Mouse (Mus musculus): Measurements from ENCODE around the gene P2ry2. TPM values are rescaled to one million over a fixed set of nuclear protein-coding genes. Genes with fewer than 3 reads are reported as not detected.

P2ry2 gene
- polyA plus RNA-seq, 1 experiment = 0.34 TPM

DNA sequence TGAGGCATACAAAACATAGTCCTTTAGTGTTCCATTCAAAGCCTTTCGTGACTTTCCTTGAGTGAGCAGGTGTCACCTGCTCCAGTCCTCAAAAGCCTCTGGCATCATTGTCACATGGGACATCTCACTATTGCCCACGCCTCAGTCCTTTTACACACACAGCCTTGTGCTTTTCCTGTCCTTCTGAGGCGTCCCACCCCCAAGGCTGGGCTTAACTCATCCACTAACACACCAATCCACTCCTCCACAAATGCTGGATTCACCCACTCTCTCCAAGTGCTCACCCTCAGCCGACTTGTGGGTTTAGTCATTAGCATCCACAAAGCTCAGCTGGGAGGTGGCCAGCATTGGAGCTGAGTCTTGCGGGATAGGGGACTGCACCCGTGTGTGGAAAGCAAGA lies 4.8 kb upstream of the P2ry2 start:
- DNase-seq (ENCODE audit: low read depth) = peak; percentile 5

DNA sequence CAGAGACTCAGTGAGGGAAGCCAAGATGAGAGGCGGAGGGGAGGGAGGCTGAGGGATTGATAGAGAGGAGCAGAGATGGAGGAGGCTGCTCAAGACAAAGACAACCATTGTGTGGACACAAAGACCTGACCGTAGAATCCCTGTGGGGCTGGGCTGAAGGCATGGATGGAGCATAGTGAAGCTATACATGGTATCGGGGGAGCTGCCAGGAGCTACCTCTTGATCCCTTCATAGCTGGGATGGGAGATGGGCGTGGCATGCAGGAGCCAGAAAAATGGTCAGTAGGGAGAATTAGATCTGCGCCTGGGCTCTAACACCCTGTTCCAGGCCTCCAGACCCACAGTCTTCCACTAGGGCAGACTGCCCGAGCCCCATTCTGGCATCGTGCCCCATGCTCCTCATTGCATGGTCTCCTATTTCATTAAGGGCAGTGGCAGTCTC lies 4.4 kb upstream of the P2ry2 start:
- TF ChIP-seq CTCF (IDR thresholded peaks at IDR 0.05; ENCODE audit: borderline replicate concordance, extremely low read depth, insufficient read depth, insufficient read length) (no peak), POLR2A (IDR thresholded peaks at IDR 0.05; ENCODE audit: borderline replicate concordance, extremely low read depth, insufficient read depth, insufficient read length, poor library complexity, severe bottlenecking) (no peak)
- DNase-seq (ENCODE audit: low read depth) = peak; percentile 58

More for the DNA sequence above, 4.8 kb upstream of the P2ry2 start:
- TF ChIP-seq POLR2A (IDR thresholded peaks at IDR 0.05; ENCODE audit: borderline replicate concordance, extremely low read depth, insufficient read depth, insufficient read length, poor library complexity, severe bottlenecking) (no peak), CTCF (IDR thresholded peaks at IDR 0.05; ENCODE audit: borderline replicate concordance, extremely low read depth, insufficient read depth, insufficient read length) (no peak)

DNA sequence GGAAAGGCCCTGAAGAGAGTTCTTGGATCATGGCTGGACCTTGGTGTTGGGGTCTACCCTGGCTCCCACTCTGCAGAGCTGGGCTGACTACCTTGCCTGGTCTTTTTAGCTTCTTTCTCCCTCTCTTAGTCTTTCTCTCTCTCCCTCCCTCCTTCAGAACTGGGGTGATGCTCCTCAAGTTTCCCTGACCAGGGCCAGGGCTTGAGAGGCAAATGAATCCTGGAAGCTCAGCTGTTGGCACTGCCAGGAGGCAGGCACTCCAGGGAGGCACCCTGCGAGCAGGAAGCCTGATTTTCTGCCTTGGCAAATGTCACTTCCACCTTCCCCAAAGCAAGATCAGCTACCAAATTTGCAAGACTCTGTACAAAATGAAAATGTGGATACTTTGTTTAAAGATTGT lies 2.3 kb upstream of the P2ry2 start:
- no peak for DNase-seq (ENCODE audit: low read depth)
- TF ChIP-seq CTCF (IDR thresholded peaks at IDR 0.05; ENCODE audit: borderline replicate concordance, extremely low read depth, insufficient read depth, insufficient read length) (no peak), POLR2A (IDR thresholded peaks at IDR 0.05; ENCODE audit: borderline replicate concordance, extremely low read depth, insufficient read depth, insufficient read length, poor library complexity, severe bottlenecking) (no peak)

DNA sequence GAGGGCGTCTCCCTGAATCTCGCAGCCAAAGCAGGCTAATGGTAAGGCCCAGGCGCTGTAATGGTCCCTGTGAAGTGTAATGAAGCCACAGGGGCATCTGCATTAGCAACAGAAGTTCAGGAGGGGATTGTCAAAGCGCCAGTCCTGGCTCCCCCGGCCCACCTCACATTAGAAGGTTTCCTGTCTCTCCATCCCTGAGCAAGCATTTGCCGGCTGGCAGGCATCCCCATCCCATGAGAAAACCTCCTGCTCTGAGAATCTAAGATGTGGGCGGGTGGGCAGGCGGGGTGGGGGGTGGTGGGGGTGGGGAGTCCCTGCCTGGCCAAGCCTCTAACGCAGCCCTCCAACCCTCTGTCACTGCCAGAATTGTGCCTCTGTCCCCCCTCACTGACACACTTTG lies 1.4 kb upstream of the P2ry2 start:
- no peak for TF ChIP-seq POLR2A (IDR thresholded peaks at IDR 0.05; ENCODE audit: borderline replicate concordance, extremely low read depth, insufficient read depth, insufficient read length, poor library complexity, severe bottlenecking)
- no peak for TF ChIP-seq CTCF (IDR thresholded peaks at IDR 0.05; ENCODE audit: borderline replicate concordance, extremely low read depth, insufficient read depth, insufficient read length)
- no peak for DNase-seq (ENCODE audit: low read depth)

- peak; percentile 69 for DNase-seq (ENCODE audit: low read depth)
- no peak for TF ChIP-seq CTCF (IDR thresholded peaks at IDR 0.05; ENCODE audit: borderline replicate concordance, extremely low read depth, insufficient read depth, insufficient read length)
- TF ChIP-seq POLR2A (IDR thresholded peaks at IDR 0.05; ENCODE audit: borderline replicate concordance, extremely low read depth, insufficient read depth, insufficient read length, poor library complexity, severe bottlenecking) = no peak
Measured at GRCm38 (mm10) chr7:101011681-101012367, 842 bp downstream of the P2ry2 start.

DNA sequence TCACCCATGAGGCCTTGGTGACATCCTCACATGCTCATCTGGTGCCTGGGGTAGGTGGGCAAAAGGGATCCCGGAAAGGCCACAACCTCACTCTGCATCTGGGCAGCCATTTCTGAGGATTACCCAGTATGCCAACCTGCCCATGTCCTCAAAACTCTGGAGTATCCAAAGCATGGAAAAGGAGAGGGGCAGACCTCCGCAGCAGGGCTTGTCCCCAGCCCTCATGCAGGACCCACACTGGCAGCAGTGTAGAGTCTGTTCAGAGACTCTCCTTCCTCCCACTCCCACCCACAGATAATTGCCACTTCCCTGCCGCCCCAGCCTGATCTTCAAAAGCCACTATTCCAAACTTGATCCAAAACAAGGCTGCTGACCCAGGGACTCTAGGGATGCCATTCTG lies 1.9 kb downstream of the P2ry2 start:
- no peak for DNase-seq (ENCODE audit: low read depth)

GRCm38 (mm10) chr7:101006201-101006600 lies 6.5 kb downstream of the P2ry2 start:
- no peak for DNase-seq (ENCODE audit: low read depth)
- TF ChIP-seq POLR2A (IDR thresholded peaks at IDR 0.05; ENCODE audit: borderline replicate concordance, extremely low read depth, insufficient read depth, insufficient read length, poor library complexity, severe bottlenecking) (no peak), CTCF (IDR thresholded peaks at IDR 0.05; ENCODE audit: borderline replicate concordance, extremely low read depth, insufficient read depth, insufficient read length) (no peak)

More for the DNA sequence above, 1.9 kb downstream of the P2ry2 start:
- TF ChIP-seq POLR2A (IDR thresholded peaks at IDR 0.05; ENCODE audit: borderline replicate concordance, extremely low read depth, insufficient read depth, insufficient read length, poor library complexity, severe bottlenecking) (no peak), CTCF (IDR thresholded peaks at IDR 0.05; ENCODE audit: borderline replicate concordance, extremely low read depth, insufficient read depth, insufficient read length) (no peak)

DNA sequence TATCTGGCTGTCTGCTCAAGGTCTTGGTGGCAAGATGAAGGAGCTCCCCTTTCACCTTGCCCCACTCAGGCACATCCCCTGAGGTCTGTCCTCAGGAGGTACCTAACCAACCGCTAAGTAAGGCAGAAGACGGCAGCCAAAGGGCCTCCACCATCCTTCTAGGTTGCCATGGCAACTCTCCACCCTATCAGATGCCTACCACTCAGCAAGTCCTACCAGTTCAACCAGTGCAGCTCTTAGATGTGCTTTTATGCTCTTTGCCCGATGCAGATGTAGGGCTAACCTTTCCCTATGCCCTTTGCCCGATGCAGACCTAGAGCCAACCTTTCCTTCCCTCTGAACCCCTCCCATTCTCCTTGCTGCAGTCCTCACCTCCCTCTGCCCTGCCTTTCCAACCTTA lies 7.5 kb downstream of the P2ry2 start:
- DNase-seq (ENCODE audit: low read depth) = peak; percentile 34
- TF ChIP-seq CTCF (IDR thresholded peaks at IDR 0.05; ENCODE audit: borderline replicate concordance, extremely low read depth, insufficient read depth, insufficient read length) (no peak), POLR2A (IDR thresholded peaks at IDR 0.05; ENCODE audit: borderline replicate concordance, extremely low read depth, insufficient read depth, insufficient read length, poor library complexity, severe bottlenecking) (no peak)

DNA sequence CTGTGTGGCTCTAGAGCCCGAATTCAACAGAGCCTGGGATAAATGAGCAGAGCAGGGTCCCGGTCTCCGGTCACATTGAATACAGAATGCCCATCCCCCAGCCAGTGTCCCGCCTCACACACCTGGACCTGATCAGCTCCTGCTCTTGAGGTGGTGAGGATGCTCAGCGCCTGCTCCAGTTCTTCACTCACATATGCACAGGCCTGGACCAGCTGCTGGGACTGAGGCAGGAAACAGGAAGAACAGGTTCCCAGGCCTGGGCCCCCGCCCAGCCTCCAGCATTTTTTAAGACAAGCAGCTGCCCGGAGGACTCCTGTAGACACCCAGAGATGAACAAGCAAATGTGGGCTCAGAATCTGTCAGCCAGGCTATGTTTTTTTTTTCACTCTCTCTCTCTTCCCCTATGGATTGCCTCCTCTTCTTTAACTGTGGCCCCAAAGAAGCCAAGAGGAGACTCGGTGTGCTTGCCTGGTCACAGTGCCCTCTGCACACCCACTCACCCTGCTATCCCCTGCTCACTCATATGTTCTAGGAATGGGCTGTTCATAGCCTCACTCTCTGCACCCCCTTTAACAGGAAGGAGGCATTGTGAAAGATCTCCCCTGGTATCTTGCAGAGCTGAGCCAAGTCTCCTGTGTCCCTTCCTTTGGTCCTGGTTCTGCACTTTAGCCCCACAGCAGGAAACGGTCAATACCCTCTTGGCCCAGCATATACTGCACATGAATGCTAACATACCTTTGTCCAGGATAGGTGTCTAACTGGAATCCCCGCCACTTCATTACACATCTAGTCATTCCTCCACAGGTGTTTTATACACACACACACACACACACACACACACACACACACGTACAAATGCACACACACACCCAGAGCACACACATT lies 9.0 kb downstream of the P2ry2 start:
- no peak for DNase-seq (ENCODE audit: low read depth)

GRCm38 (mm10) chr7:101002274-101002673 lies 10.4 kb downstream of the P2ry2 start:
- DNase-seq (ENCODE audit: low read depth) = peak; percentile 18
- TF ChIP-seq CTCF (IDR thresholded peaks at IDR 0.05; ENCODE audit: borderline replicate concordance, extremely low read depth, insufficient read depth, insufficient read length) (no peak), POLR2A (IDR thresholded peaks at IDR 0.05; ENCODE audit: borderline replicate concordance, extremely low read depth, insufficient read depth, insufficient read length, poor library complexity, severe bottlenecking) (no peak)

More for the DNA sequence above, 9.0 kb downstream of the P2ry2 start:
- TF ChIP-seq CTCF (IDR thresholded peaks at IDR 0.05; ENCODE audit: borderline replicate concordance, extremely low read depth, insufficient read depth, insufficient read length) (no peak), POLR2A (IDR thresholded peaks at IDR 0.05; ENCODE audit: borderline replicate concordance, extremely low read depth, insufficient read depth, insufficient read length, poor library complexity, severe bottlenecking) (no peak)

DNA sequence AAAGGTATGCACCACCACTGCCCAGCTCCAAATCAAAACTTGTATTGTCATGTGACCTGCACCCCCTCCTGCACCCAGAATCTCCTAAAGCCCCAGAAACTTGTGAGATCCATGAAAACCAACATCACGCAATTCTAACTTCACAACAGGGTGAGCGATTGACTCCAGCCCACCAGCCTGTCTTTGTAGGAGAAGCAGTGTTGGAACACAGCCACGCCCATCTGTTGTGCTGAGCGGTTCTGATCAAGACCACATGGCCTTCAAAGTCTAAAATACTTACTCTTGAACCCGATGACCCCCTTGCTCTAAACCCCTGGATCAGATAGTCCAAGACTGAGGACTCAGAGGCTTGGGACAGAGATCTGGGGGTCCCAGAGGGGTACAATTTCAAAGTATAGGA lies 13.0 kb downstream of the P2ry2 start:
- TF ChIP-seq POLR2A (IDR thresholded peaks at IDR 0.05; ENCODE audit: borderline replicate concordance, extremely low read depth, insufficient read depth, insufficient read length, poor library complexity, severe bottlenecking) (no peak), CTCF (IDR thresholded peaks at IDR 0.05; ENCODE audit: borderline replicate concordance, extremely low read depth, insufficient read depth, insufficient read length) (no peak)
- no peak for DNase-seq (ENCODE audit: low read depth)

Measured in brain, embryonic 14.5 days (tissue).